Mouse (Mus musculus): ENCODE data around the gene Mpc1. TPM values are rescaled to one million over a fixed set of nuclear protein-coding genes. Genes with fewer than 3 reads are reported as not detected.

Mpc1 gene
- polyA plus RNA-seq, 1 experiment from 2014 or later, result 153 TPM

- Histone ChIP-seq H3K4me1 (ENCODE audit: control insufficient read depth, insufficient read depth, low read length) (peaks cover 10% of the 10 kb centered on the region), H3K27me3 (ENCODE audit: control insufficient read depth, insufficient read depth, low read length) (peaks cover 52% of the 10 kb centered on the region), H3K36me3 (ENCODE audit: control insufficient read depth, insufficient read depth, low read length) (no peaks in the 10 kb centered on the region), H3K9ac (ENCODE audit: low read depth, low read length) (no peak overlapping the region), H3K9me3 (replicated peaks; ENCODE audit: control insufficient read depth, low read length) (no peaks in the 10 kb centered on the region), H3K4me2 (no peak overlapping the region), H3K4me3 (ENCODE audit: low read depth, low read length) (no peak overlapping the region), H3K27ac (ENCODE audit: low read depth, low read length) (no peak overlapping the region)
- WGBS (ENCODE audit: insufficient replicate concordance), result 80% methylated on average over 6 of the region's 6 CpGs
- ATAC-seq (replicated peaks; ENCODE audit: insufficient number of reproducible peaks, low FRiP score, low TSS enrichment), result no peak
These were observed 60.7 kb downstream of the Mpc1 start for GRCm38 (mm10) chr17:8343416-8343815.

Other genes with a start within 250 kb of the Mpc1 start
- not detected in 2 replicates for gene Gm49673, start 135.1 kb upstream of the Mpc1 start, polyA plus RNA-seq (2014; fragmentation: Nextera tagmentation; extraction: Ambion mirVana)
- 28.3 and 30.0 TPM in 2 replicates for gene Rnaset2a, start 134.8 kb upstream of the Mpc1 start, polyA plus RNA-seq (2014; fragmentation: Nextera tagmentation; extraction: Ambion mirVana)
- gene Fgfr1op, start 117.4 kb upstream of the Mpc1 start, polyA plus RNA-seq (2014; fragmentation: Nextera tagmentation; extraction: Ambion mirVana), result 24.9 and 28.9 TPM in 2 replicates
- gene Ccr6, start 46.9 kb upstream of the Mpc1 start, polyA plus RNA-seq (2014; fragmentation: Nextera tagmentation; extraction: Ambion mirVana), result not detected in 2 replicates
- gene Sft2d1, start 28.2 kb downstream of the Mpc1 start, polyA plus RNA-seq (2014; fragmentation: Nextera tagmentation; extraction: Ambion mirVana), result 66.9 and 71.5 TPM in 2 replicates
- gene Prr18, start 54.6 kb downstream of the Mpc1 start, polyA plus RNA-seq (2014; fragmentation: Nextera tagmentation; extraction: Ambion mirVana), result 0.39 TPM in 1 of 2 replicates, not detected in the other
- gene T2, start 73.1 kb downstream of the Mpc1 start, polyA plus RNA-seq (2014; fragmentation: Nextera tagmentation; extraction: Ambion mirVana), result 0.73 and 0.79 TPM in 2 replicates
- gene T, start 151.5 kb downstream of the Mpc1 start, polyA plus RNA-seq (2014; fragmentation: Nextera tagmentation; extraction: Ambion mirVana), result 0.24 and 0.31 TPM in 2 replicates
- 3.0 and 4.1 TPM in 2 replicates for gene Pde10a, start 242.5 kb downstream of the Mpc1 start, polyA plus RNA-seq (2014; fragmentation: Nextera tagmentation; extraction: Ambion mirVana)

Measured in heart, embryonic 11.5 days (tissue).